Mouse (Mus musculus) brain, embryonic 18.5 days (tissue): ENCODE data around the gene Hip1r.

ENCODE experiments used
- DNase-seq: peaks from one replicate; pipeline ENCODE4 v3.0.0-alpha.2; 2012; ENCODE audit warnings: low read depth, low spot score

Hip1r gene

DNA sequence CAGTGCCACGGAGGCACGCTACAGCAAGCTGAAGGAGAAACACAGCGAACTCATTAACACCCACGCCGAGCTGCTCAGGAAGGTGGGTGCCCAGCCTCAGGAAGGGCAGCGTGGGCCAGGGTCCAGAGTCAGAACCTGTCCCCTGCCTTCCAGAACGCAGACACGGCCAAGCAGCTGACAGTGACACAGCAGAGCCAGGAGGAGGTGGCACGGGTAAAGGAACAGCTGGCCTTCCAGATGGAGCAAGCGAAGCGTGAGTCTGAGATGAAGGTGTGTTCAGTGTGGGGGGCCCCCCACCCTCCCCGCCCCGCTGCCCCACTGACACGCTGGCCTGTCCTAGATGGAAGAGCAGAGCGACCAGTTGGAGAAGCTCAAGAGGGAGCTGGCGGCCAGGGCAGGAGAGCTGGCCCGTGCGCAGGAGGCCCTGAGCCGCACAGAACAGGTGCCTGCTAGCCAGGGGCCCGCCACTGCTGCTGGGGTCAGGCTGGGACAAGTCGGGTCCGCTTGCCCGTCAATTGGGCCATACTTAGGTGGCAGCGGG is 23.9 kb downstream of the Hip1r start:
- DNase-seq: no peak

DNA sequence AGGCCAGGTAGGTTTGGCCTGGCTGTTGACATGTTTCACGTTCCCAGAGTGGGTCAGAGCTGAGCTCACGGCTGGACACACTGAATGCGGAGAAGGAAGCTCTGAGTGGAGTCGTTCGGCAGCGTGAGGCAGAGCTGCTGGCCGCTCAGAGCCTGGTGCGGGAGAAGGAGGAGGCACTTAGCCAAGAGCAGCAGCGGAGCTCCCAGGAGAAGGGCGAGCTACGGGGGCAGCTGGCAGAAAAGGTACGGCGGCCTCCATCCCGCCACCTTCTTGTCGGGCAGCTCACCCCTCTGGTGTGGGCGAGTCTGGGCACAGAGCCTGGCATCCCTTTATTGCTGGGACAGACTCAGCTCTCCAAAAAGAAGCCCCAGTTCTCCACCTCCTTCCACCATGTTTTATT is 24.4 kb downstream of the Hip1r start:
- no peak for DNase-seq

DNA sequence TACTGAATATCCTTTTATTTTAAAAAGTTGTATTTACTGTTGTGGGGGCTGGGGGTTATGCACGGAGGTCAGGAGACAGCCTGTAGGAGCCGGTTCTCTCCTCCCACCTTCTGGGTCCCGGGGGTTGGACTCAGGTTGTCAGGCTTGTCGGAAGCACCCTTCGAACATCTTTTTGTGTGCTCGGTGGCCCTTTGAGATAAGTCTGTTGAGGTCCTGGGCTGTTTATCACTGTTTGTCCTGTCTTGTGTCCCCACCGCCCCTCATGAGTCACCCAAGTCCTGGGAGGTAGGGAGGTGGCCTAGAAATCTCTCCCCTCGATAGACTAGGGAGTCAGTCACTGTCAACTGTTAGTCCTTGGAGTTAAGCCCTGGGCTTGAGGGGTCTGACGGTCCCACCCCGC is 24.9 kb downstream of the Hip1r start:
- DNase-seq: no peak

DNA sequence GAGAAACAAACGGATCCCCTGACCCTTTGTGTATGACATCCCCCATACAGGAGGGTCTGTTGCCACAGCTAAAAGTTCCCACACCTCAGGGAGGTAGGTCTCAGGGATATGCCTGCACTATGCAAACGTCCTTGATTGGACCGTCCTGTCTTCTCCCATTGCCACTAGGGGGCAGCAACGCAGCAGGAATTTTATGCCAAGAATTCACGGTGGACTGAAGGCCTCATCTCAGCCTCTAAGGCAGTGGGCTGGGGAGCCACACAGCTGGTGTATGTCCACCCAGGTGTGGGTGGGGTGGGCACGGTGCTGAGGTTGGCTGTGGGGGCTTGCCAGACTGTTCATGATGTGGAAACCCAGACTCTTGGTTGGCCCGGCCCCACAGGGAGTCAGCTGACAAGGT is 27.4 kb downstream of the Hip1r start:
- DNase-seq: peak; percentile 65

DNA sequence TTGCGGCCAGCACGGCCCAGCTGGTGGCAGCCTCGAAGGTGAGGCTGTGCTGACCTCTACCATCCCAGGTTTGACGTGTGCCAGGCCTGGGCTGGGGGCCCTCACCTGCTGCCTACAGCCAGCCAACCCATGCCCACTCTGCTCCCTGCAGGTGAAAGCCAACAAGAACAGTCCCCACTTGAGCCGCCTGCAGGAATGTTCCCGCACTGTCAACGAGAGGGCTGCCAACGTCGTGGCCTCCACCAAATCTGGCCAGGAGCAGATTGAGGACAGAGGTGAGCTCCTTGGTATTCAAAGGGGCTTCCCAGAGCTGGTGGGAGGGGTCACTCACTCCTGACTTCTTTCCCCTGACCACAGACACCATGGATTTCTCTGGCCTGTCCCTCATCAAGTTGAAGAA is 27.8 kb downstream of the Hip1r start:
- DNase-seq: no peak

DNA sequence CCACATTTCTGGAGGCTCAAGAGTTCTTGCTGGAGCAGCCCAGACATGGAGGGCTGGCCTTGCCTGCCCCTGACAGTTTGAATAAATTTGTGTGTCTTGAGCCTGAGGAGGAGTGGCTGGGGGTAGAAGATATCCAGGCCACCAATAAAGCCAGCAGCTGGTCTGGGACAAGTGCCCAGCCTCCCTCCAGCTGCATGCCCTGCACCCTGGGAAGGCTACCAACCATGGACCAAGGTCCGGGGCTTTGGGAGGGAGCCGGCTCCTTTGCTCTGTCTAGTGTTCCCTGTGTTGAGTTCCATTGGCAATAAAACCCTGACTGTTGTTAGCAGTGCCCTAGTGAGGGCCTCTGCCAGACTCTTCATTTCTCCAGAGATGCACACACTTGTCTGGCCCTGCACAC is 29.4 kb downstream of the Hip1r start:
- DNase-seq: no peak

DNA sequence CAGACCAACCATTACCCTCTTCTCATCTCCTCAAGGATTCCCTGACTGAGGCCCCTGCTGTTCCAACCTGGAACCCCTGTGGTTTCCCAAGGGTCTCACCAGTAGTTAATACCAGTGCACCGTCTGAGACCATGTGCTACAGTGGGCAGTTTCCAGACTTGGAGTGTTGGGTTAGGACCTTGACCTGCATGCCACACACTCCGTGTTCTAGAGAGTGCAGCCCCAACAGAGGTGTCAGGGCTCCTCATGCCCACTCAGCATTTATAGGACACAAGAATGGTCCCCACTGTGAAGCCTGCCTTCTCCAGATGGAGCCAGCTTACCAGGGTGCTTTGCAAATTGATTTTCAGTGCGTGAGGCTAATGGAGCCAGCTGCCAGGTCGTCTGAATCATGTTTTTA is 29.9 kb downstream of the Hip1r start:
- no peak for DNase-seq

DNA sequence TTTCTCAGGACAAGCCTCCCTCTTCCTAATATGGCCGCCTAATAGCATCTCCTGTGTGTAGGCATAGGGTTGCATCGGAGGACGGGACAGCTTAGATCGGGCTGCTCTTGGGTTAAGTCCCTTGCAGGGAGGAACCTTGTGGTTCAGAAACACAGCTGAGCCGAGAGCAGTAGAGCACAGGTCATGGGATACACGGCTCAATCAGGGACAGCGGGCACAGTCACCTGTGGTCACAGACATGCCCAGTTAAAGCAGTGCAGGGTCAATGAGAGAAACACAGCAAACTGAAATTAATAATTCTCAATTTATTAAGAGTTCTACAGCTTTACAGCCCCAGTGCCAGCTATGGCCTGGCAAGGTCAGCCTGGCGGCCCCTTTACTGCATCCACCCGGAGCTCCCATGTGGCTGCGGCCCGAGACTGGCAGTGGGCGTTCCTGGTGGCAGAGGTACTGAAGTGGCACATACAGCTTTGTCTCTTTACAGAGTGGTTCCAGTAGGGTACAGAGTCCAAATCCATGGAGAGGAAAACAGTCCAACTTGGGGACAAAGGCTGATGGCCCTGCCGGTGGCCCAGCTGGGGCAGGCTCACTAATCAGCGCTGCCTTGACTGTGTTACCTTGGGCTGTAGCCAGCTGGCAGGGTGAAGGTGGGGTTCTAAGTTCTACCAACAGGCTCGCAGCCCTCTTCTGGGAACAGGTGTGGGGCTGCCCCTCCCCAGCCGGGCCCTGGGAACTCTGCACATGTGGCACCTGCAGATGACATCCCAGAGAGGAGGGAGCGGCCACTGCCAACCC is 31.1 kb downstream of the Hip1r start:
- no peak for DNase-seq

DNA sequence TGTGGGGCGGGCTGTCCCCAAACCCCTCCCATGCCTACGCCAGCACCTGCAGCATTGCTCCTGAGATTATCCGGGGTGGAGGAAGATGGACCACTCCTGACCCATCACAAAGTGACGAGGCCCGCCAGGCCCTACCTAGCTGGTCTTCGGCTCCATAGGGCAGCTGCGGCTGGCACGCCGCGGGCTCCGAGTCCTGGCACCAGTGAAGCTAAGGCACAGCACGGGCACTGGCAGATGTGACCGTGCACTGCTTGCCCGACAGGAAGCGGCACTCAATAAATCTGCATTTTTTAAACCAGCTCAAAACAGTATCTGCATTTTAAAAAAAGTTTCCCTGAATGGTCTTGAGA is 31.7 kb downstream of the Hip1r start:
- no peak for DNase-seq

DNA sequence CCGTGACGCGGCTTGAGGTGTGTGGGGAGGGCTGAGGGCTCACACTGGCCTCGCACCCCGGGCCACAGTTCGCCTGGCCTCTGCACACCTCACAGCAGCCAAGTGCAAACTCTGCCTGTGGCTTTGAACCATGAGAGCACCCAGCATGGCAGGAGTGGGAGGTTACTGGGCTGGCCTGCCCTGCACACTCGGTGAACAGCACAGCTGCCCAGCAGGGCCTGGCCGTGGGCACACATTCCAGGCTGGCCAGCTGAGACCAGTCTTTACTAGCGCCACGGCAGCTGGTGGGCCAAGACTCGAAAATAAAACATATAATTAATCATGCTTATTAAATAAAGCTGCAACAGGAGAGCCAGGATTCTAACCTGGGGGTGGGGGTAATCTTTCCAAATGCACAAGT is 32.2 kb downstream of the Hip1r start:
- no peak for DNase-seq

DNA sequence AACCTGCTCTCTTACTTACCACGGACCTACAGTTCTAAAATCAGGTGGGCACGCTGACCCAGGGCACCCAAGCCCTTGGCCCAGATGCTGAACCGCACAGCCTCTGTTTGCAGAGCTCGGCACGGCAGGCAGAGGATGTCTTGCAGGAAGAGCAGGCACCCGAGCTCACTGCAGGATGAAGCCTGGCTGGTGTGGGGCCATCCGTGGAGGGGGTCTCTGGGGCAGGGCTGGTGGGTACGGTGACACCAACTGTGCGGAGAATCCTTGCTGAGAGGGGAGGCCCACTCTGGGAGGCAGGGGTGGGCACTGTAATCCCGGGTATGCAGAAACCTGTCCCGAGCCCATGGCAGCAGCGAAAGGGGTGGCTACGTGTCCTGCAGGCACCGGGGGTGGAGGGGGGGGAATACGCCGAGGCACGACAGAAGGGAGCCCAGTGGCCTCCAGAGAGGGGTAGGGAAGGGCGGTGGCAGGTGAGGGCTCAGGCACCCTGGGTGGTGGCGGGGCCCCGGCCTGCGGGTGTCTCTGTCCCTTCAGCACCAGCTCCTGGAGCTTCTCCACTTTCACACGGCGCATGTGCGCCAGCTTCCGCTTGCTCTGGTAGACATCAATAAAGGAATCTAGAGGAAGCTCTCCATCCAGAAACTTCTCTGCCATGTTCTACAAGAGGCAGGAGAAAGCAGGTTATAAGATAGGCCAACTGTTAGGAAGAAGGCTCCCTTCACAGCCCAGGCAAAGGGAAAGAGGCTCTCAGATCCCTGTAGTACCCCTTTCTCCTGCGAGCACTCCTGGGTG is 32.9 kb downstream of the Hip1r start:
- DNase-seq: no peak

DNA sequence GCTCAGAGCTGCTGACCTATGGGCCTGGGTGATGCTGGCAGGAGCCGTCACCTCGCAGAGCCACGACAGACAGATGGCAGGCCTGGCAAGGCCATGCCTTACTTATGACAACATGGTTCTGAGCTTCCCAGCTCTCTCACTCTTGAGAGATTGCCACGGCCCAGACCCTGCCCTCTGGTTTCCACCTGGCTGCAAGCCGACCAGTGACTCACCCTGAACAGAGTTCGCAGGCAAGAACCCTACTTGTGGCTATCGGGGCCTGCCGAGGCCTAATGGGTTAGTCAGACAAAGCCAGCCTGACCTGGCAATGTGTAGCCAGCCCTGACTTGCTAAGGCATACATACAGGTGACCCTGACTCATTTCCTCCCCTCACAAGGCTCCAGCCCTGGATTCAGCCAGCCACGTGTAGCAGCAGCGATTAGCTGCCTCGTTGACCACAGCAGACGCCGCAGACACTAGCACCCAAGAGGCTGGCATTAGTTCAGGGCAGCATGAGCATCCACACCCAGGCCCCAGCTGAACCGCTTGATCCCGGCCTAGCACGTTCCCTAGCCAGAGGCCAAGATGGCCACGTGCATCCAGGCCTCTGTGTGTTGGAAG is 33.6 kb downstream of the Hip1r start:
- DNase-seq: no peak

DNA sequence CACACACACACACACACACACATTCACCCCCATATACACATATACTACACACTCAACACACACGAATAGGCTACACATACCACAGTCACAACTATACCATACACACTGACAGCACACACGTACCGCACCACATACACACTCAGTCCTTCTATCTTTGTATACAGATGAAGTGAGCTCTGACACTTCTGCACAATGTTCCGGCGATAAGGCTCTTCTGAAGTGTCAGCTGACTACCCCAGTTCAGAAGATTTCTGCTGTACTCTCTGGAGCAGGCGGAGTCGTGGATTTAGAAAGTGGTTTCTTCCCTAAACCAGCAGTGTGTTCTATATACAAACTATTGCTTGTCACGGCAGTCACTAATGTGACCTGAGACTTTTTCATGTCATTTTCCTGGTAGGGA is 36.6 kb downstream of the Hip1r start:
- DNase-seq: no peak

DNA sequence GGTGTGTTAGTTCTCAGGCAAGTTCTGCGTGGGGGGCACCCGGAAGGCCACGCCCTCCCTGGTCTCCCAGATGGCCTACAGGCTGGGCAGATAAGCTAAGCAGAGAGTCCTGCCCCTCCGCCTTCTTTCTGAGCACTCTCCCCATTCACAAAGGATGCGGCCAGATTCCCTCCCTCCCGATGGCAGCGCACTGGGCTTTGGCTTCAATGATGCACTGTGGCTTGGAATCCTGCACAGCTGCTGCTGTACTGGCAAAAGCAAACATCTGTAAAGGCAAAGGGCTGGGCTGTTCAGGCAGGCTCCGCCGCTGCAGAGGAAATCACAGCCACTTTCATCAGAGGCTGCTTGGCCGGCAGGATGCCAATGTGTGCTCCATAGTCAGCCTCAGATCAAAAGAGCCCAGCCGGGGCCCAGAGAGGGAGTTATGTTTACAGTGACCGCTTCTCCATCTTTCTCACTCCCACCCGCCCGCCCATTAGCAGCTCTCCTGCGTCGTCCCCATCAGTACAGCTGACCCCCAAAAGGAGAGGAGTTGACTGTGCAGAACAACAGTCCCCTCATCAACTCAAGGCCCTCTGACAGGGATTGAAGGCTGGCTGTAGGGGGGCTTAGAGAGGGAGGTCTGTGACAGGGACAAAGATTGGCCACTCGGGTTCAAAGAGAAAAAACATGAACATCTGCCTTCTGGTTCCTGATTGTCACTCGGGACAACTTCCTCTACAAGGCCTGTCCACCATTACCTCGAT is 37.7 kb downstream of the Hip1r start:
- DNase-seq: no peak

DNA sequence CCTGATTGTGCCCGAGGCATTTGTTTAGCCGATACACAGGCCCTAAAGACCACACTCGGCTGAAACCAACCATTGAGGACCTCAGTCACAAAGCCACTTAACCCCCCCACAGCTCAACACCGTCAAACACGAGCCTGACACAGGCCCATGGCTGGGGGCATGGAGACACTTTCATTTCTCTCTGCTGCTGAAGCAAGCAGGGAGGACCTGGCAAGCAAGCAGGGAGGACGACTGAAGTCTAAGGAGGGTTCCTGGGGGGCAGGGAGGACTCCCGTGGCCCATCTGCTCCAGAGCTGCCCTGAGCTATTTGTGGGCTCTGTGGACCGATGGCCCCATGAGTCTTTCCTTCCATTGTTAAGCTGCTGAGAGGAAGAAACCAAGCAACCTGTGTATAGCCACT is 38.5 kb downstream of the Hip1r start:
- no peak for DNase-seq

DNA sequence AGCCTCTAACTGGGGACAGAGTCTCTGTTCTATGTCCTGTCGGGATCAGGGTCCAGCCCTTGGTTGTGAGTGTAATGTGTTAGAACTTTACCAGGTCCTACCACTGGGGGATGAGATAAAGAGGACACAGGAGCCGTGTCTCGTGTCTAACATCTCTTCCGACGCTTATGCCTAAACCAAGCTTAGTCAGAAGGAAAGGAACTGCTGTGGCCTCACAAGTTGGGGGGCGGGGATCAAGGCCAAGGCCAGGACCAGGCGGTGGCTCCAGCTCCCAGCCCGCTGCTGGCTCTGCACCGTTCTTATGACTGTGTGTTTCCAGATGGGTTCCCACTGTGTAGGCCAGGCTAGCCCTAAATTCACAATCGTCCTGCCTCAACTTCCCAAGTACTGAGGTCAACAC is 39.5 kb downstream of the Hip1r start:
- no peak for DNase-seq

DNA sequence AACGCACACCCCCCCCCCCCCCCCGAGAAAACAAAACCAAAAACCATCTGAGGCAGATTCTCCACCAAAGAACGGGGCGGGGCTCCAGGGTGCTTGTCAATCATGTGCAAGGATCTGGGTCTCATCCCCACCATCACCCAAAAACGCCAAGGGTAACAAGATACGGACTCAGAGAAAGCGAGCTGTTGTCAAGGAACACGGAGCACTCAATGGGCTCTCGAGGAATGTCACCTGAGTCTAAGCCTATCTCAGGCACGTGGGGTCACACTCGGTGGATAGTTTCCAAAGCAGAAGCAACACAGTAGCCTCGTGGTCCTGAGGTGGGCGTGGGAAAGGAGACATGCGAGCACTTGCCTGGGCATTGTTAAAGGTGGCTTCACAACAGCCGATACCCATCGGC is 40.3 kb downstream of the Hip1r start:
- DNase-seq: no peak

DNA sequence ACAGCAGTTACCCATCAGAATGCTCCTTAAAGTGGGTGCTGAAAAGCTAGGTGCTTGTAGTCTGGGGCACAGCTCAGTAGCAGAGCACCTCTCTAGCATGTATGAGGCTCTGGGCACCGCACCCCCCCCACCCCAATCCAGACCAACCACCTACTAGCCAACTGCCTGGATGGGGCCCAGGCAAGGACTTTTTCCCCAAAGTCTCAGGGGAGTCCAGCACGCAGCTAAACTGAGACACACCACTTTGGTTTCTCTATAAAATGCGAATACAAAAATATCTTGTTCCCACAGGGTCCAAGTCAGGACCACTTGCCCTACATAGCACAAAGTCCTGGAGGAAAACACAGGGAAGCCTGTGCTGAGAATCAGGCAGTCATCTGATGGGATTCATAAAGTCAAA is 40.8 kb downstream of the Hip1r start:
- no peak for DNase-seq

DNA sequence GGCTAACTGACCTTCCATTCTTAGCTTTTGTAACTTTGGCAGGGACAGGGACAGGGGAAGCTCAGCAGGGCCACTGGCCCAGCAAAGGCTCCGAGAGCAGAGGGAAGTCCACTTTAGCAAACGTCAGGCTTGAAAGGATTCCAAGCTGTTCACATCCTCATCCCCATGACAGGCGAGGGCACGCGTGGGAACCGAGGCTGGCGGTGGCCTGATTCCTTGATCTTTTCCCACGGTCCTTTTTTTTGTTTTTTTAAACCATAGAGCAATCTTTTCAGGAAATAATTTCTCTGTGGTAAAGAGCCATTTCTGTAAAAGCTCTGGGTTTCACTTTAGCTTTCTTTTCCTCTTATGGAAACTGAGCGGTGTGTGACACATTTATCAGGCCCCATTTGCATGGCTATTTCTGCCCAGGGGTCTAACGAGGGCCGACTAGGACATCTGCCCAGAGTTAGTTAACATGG is 41.4 kb downstream of the Hip1r start:
- DNase-seq: no peak

DNA sequence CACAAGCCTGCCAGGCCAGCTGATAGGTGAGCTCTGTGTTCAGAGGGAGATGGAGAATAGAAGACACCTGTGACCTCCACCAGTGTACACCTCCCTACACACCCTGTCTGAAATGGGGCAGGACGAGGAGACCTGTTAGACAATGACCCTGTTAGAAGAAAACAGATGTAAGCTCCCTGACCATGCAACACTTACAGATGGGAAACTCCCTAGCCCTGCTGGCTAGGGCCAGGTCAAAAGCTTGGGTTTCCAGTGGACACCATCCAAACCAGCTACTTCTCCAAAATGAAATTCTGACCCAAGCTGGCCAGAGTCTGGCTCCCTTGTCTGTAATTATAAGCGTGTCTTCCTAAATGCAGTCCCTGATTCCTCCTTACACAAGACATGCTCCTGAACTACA is 42.3 kb downstream of the Hip1r start:
- DNase-seq: no peak

DNA sequence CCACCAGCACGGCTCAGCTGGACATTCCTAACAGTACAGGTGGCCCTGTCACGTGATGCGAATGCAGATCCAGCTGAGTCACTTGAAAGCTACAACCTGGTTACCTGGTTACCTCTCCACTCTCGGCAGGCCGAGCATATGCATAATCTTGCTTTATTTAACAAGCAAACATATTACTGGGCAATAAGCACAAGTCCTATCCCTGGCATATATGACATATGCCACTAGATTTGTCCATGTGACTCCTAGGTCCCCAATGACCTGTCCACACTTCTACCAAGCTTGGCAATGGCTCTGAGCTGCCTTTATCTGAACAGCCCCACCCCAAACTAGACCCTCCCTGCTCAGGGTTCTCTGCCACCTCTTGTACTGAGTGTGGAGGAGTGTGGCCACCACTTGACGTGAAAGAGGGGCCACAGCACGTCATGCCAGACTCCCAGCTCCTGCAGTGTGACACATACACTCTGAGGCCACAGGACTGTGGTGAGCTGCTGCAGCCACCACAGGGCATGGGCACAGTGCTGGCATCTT is 42.9 kb downstream of the Hip1r start:
- DNase-seq: no peak

DNA sequence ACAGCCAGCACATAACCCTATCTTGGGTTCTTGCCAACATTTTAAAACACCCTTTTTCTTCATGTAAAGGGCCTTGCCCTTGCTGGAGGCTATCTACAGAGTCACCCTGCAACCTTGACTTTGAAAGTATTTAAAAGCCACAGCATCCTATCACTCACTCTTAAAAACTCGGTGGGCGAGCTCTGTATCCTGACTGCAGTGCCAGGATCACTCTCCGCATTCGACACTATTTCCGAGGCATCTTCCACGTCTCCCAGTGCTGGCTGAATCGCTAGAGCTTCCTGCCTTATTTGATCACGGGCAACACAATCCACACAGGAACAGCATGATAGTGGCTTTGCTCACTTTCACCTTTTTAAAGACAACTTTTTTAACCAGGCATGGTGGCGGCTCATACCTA is 44.5 kb downstream of the Hip1r start:
- DNase-seq: no peak
